Mouse (Mus musculus) thymus, postnatal 10 days (tissue): Measurements from ENCODE around the gene Cct3.
"Not testable (repeated sequence)": the region's sequence is repeated elsewhere in the genome, so short reads cannot be mapped to it uniquely, and the experiment has no call there.

ENCODE experiments used
- DNase-seq, 2 experiments: peaks; one replicate each; pipeline ENCODE4 v3.0.0; 2021; ENCODE audit warnings: low spot score in 2 of 2

The Cct3 gene

DNA sequence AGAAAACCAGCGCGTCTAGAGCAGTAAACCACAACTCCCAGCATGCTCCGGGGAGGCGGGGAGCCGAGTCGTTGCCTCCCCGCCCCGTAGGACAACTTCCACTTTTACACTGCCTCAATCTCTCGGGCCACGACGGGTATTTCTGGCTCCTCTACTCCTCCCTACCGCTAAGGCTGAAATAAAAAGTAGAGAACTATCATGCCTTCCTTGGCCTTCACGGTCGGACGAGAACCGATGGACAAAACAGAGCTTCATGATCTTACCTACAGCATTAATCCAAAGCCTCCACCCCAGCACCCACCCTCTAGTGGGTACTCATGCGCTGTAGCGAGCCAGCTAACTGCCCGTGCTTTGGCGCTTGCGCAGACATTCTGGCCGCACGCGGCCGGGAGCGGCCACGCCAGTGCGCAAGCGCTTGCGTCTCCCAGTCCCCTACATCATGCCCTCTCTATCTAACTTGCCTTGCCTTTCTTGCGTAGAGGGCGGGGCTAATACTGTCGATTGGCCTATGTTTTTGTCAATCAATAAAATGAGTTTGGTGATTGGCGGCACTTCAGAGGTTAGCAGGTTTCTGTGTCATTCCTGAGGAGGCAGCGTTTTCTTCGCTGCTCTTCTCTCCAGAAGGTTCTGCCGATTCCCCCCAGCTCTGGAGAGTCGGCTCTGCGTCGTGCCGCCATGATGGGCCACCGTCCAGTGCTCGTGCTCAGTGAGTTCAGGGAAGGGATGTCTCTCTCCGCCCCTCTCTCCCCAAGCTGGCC lies at the start of gene Cct3, which contains the start of gene Tsacc:
Cct3 (plus strand) TSS at position 556 of the 758 bp plus-strand sequence.
Tsacc (minus strand) TSS at position 439 of the 758 bp plus-strand sequence.
- DNase-seq, result peak; percentile 94 to 95

DNA sequence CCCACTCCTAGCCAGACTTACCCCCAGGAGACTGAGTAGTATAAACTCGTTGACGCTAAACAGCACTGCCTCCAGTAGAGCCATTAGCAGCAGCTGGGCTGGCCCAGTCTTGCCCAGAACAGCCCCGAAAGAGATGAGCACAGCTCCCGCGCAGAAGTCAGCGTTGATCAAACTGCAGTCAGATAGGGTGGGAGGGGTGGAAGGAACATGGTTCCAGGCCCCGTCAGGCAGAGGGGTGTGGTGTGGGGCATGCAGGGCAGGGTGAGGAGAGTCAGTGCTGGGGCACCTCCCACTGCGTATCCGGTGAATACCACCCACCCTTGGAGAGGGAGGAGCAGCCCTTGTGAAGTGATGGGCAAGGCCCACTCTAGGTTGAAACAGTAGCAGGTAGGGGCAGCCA lies 49.2 kb upstream of the Cct3 start:
- DNase-seq, result no peak

DNA sequence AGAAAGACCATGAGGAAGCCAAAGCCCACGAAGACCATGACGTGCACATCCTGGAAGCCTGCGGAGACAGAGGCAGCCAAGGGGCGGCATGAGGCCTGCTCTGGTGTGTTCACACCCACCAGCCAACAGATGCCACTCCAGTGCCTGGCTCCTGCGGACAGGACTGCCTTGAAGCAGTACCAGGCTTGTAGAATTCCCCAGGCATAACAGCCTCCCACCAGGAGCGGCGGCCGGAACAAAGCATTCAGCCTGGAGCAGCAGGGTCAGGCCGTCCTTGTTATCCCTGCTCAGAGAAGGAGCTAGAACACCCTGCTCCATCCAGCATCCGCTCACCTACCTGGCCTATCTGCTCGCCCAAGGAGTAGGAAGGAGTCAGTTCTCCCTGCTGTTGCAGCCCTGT lies 48.5 kb upstream of the Cct3 start:
- DNase-seq, result no peak

DNA sequence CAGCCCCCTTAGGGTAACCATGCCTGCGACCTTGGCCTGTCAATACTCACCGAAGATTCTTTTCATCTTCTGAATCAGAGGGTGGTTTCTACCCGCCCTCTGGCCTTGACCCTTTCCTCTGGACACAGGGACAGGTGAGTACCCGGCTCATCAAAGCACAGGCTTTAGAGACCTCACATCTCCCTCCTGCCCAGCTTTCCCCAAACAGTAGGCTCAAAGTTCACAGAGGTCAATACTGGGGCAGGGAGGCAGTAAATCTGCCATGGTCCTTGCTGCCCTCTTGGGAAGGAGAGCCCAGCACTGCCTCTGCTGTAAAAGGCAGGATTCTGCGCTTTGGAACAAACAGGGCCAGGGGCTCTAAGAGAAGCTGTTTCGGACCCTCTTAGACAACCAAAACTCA lies 44.2 kb upstream of the Cct3 start:
- DNase-seq, result no peak

DNA sequence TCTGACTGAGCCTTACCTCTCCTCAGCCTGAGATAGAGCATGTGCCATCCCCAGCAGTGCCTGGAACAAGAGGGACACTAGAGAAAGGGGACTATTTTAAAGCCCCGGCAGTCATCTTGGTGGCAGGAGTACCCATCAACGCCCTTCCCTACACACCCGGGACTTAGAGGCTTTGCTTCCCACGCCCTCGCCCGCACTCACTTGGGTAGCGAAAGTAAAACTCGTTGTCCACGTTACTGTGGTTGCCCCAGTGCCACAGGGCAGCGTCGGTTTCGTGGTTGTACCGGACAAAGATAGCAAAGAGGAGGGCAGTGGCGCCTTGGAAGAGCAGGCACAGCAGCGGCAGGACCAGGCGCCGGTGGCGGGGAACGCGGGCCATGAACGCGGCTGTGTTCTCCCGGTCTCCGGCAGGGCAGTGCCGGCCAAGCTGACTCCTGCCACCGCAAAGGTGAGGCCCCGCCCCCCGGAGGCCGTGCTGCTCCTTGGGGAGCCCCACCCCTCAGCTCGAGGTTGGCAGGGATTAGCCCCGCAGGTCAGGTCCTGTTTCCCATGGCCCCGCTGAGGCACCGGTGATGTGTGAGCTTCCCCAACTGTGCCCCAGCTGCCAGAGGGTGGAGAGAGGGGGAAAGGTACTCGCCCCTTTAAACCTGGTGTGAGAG lies 42.5 kb upstream of the Cct3 start, which contains the start of gene Rhbg:
Rhbg (minus strand) TSS at position 442 of the 659 bp plus-strand sequence.
- DNase-seq, result no peak

DNA sequence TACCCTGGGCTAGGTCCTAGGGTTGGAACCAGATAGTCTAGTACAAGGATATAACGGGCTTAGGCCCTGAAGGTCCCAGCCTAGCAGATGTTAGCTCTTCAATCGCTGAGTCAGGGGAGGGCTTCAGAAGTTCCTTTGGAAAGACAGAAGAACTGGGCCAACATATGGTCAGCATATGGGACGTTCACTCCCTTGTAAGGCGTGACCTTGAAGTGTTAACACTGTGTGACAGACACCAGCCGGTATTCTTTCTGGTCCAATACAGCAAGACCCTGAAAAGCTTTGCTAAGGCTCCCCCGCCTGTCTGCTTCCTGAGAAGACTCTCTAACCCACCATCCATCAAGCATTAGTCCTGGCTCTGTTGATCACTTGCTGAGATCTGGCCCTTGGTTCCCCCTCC lies 41.0 kb upstream of the Cct3 start:
- no peak for DNase-seq

DNA sequence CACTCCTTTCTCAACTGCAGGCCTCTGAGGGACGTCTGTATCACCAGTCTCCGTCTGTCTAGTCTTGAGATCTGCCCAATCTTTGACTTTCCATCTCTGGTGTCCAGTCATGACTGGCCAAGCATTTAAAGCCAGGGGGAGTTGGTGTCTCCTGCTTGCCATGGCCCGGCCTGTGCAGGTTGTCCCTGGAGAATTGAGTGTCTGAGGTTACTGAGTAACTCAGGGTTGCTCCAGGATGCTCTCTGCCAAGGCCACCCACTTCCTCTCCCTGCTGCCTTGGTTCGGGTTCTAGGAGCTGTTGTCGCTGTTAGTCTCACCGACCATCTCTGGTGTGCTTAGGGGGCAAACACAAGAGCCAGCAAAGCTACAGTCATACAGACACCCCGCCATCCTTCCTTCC lies 40.5 kb upstream of the Cct3 start:
- DNase-seq, result no peak

DNA sequence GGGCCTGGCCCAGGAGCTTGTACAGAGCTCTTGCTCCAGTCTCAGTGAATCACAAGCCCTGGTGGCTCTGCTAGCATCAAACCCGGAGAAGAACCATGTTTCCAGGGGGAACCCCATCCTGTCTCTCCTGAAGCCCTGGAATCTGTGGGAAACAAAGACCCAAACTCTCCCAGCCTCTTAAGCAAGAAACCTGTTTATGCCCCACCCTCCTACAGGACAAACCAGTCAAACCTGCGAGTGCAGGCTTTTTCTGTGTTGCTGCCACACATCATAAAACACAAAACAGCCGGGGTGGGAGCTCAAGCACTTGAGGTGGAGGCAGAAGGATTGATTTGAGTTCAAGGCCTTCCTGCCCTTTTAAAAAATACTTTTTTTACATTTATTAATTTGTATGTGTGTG lies 34.6 kb upstream of the Cct3 start:
- no peak for DNase-seq

DNA sequence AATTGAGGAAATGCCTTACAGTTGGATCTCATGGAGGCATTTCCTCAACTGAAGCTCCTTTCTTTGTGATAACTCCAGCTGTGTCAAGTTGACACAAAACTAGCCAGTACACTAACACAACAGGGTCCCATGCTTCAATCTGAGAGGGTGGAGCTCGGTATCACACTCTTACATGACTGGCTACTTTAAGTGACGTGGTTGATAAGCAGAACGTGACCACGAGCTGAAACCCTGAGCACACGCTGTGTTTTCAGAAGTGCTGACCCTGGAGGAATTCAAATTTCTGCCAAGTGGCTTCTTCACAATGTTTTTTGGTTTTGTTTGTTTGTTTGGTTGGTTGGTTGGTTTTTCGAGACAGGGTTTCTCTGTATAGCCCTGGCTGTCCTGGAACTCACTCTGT lies 28.9 kb upstream of the Cct3 start:
- not testable (repeated sequence) for DNase-seq

DNA sequence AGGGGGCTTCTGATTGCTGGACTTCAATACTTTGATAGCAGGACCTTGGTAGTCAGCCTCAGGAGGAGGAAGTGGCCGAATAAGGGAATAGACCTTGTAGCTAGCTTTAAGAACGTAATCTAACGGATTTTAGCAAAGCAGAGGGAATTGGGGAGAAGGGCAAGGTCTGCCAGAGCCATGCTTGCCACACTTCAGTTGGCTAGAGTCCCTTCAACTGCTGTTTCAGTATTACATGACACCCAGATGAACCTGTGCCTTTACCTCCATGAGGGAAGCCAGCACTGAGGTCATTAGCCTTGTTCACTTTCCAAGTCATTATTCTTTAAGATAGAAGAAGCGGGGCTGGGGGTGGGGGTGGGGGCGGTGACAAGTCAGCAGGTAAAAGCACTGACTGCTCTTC lies 27.9 kb upstream of the Cct3 start:
- DNase-seq, result no peak

DNA sequence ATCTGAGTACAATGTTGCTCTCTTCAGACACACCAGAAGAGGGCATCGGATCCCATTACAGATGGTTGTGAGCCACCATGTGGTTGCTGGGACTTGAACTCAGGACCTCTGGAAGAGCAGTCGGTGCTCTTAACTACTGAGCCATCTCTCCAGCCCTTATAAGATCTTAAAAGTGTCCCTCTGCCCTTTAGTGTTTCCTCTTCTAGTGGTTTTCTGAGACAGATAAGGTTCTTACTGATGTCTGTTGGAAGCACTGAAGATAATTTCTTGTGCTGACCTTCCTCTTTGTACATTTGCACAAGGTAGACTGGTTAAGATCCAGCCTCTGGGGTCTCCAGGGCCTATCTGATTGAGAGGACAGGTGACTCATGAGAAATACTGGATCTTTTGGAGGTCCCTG lies 25.6 kb upstream of the Cct3 start:
- not testable (repeated sequence) for DNase-seq

DNA sequence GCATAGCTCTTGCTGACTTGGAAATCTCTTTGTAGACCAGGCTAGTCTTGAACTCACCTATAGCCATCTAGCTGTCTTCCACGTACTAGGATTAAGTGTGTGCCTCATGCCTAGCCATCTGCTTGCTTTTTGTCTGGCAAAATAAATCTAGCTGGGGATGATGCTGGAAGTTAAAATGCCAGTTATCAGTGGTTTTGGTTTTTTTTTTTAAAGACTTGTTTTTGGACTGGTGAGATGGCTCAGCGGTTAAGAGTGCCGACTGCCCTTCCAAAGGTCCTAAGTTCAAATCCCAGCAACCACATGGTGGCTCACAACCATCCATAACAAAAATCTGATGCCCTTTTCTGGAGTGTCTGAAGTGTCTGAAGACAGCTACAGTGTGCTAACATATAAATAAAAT lies 25.1 kb upstream of the Cct3 start:
- DNase-seq, result no peak

DNA sequence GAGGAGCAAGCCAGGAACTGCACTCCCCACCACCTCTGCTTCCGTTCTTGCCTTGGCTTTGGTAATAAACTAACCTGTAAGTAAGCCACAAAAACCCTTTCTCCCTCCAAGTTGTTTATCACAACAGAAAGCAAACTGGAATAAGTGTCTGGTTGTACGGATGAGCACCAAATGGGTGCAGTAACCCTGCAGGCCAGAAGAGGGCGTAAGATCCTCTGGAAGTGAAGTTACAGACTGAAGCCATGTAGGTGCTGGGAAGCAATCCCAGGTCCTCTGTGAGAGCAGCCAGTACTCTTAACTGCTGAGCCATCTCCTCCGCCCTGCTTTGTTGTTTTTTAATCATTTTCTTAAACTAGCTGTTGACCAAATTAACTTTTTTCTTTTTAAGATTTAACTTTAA lies 22.9 kb upstream of the Cct3 start:
- DNase-seq, result no peak

DNA sequence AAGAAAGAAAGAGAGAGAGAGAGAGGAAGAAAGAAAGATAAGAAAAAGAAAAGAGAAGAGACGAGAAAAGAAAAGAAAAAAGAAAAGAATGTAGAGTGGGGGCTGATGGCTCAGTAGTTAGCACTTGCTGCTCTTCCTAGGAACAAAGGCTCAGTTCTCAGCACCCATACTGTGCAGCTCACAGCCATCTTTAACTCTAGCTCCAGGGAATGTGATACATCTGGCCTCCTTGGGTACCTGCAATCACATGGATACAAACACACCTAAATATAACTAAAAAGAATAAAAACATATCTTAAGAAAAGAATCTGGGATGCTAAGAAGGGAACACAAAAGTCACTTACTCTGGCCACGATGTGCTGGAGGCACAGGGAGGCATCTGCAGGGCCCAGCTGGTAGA lies 20.8 kb upstream of the Cct3 start:
- DNase-seq, result no peak

DNA sequence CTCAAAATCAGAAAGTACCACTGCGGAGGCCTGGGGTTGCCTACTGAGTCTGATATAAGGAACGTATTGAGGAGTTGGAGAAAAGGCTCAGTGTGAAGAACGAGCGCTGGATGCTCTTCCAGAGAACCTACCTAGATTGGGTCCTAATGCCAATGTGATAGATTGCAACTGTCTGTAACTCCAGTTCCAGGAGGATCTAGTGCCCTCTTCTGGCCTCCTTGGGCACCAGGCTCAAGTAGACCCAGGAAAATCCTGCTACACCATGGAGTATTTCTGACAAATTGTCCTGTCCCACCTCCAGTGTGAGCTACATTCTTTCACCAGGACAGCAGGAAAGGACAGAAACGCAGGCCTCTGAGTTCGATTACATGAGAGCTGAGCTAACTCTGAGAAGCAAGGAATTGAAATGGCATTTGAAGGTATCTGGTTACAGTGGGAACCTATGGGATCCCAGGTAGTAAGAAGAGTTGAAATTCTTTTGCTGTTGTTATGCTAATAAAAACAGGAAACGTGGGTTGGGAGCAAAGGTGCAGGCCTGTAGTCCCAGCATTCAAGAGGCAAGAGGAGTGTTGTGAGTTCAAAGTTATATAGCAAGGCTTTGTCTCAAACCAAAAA lies 20.3 kb upstream of the Cct3 start:
- no peak for DNase-seq

DNA sequence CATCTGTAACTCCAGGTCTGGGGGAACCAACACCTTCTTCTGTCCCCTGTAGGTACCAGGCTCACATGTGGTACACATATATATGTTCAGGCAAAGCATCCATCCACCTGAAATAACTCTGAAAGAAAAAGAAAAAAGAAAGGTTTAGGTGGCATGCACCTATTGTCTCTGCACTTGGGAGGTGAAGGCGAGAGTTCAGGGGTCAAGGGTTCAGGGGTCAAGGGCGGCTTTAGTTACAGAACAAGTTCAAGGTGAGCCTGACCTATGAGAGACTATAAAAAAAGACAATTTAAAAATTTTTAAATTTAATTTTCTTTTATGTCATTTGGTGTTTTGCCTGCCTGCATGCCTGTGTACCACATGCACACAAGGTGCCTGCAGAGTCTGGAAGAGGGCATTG lies 16.9 kb upstream of the Cct3 start:
- no peak for DNase-seq

DNA sequence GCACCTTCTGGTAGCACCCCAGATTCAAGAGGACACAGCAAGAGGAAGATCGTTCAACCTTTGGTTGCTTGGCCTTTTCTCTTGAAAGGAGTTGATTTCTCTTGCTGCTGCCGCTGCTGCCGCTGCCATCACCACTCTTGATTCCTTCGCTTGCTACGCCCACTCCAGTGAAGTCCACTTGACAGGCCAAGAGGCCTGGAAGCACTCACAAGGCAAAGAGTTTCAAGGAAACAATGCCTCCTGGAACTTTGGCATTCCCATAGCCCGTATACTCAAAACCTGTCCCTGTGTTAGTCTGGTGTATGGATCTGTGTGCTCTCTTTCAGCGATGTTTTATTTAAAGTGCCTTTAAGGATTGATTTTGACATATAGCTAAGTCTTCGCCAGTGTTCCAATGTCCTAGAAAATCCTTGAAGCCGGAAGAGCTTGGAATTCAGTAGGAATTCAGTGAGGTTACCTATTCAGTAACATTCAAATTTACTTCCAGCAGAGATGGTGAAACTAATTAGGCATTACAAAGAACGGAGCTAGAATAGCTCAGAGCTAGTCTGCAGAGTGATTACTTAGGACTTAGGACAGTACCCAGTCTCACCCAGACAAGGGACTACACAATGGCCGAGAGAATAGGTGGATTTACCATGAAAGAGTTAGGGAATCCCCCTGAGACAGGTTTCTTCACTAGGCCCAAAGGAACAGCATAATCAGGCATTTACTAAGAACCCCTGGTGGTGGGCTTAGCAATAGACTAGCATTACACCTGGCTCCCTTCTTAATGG lies 15.6 kb upstream of the Cct3 start:
- DNase-seq, result not testable (repeated sequence)

DNA sequence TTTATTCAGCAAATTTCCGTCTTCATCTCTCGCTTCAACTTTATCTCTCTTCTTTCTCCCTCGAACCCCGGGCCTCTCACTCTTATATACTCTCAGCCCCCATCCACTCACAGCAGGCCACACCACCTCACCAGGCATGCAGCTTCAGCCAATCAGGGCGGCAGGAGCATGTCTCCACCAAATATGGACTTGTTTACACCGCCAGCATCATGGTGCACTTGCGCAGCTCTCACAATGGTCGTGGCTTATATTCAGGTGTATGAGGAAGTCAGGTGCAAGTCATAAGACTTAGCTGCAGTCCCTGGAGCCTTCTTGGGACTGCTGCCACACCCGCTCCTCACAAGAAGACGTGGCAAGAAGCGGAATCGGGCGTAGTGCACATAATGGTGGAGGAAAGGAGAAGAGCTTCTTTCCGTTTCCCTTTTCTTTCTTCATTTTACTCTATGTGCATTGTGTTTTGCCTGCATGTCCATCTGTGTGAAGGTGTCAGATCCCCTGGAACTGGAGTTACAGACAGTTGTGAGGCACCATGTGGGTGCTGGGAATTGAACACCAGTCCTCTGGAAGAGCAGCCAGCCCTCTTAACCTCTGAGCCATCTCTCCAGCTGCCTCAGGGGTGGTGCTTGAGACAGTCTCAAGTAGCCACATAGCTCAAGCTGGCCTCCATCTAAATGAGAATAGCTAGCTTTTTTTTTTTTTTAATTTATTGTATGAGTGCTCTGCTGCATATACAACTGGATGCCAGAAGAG lies 11.9 kb upstream of the Cct3 start:
- DNase-seq, result not testable (repeated sequence)

DNA sequence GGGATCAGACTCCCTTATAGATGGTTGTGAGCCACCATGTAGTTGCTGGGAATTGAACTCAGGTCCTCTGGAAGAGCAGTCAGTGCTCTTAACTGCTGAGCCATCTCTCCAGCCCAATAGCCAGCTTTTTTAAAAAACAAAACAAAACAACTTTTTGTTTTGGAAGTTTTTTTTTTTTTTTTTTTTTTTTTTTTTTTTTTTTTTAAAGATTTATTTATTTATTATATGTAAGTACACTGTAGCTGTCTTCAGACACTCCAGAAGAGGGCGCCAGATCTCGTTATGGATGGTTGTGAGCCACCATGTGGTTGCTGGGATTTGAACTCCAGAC lies 11.4 kb upstream of the Cct3 start:
- DNase-seq, result not testable (repeated sequence)

DNA sequence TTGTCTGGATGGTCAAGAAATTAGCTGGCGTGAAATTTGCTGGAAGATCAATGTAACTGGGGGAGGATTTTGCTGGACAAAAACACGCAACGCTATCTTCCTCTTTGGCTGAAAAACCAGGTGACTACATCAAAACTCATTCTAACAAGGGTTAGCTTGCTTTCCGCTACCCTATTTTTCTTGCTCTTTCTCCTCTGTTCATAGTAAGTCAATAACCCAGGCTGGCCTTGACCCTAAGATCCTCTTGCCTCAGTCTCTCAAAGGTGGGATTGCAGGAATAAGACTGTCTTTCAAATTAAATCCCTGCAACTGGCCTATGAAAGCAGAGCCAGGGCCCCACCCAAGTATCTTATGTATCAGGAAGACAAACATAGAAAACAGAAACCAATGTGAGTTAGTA lies 9.8 kb upstream of the Cct3 start, which contains the start of gene Gm38392:
Gm38392 (minus strand) TSS at position 101 of the 400 bp plus-strand sequence.
- DNase-seq, result no peak

DNA sequence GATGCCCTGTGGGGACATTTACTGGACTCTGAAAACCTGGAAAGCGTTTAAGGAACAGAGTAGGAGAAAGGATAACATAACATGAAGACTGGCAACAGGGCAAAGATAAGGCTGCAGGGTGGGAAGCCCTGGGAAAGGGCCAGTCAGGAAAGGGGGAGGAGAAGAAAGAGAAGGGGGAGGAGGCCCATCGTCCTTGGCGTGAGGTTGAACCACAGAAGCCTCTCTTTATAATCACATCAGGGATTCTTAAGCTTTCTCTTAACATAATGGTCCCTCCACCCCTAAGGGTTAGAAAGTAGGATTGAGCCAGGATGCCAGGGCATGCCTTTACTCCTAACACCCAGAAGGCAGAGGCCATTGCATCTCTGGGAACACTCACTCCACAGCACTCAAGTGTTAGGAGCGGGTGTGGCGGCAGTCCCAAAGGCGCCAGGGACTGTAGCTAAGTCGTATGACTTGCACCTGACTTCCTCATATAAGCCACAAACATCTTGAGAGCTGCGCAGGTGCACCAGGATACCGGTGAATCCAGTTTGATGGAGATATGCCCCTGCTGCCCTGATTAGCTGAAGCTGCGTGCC lies 8.7 kb upstream of the Cct3 start:
- DNase-seq, result not testable (repeated sequence)
